Mouse (Mus musculus) lung, postnatal 4 days (tissue): ENCODE data around the gene Dpysl4.

Source experiments
- DNase-seq, 2 experiments: peaks; one replicate each; pipeline ENCODE4 v3.0.0; 2021

Dpysl4 gene

DNA sequence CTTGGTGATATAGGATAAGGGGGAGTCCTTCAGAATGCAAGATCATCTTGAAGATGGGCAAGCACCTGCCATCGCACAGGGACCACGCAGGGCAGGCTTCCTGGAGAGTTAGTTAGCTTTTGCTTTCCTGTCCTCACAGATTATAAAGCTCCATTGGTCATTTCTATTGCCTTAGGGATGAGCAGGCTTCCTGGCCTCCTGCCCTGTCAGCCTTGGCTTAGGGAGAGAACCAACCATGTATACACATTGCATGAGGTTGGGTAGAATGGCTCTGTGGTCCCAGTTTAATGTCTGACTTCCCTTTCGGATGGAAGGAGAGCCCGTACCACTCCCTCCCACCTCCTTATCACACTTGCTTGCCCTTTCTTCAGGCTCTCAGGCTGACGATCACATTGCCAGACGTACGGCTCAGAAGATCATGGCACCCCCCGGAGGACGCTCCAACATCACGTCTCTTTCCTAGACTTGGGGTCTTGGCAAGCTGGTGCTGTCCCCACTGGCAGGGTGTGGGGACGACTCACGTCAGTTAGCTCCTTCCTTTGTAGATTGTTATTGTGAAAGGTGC is 14.8 kb downstream of the Dpysl4 start:
- DNase-seq, result no peak

DNA sequence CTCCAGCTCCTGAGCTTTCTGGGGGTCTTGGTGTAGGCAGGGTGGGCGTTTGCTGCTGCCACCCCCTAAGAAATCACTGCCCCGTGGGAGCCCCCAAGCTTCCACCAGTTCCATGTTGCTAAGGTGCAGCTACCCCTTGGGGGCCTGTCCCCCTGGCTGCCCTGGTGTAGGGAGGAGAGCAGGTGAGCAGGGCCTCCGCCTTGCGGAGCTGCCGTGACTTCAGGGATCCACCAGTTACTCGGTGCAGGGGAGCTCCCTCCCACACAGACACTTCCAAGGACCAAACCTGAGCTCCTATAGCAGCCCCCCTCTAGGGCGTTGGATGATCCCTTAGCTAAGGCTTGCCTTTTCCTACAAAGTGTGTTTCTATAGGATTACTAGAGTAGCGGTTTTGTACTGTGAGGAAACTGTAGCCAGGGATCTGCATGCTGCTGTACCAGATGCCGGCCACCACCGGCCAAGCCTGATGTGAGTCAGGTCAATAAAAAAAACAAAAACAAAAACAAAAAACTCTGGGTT is 15.5 kb downstream of the Dpysl4 start:
- no peak for DNase-seq

GRCm38 (mm10) chr7:139101826-139102225 is 16.0 kb downstream of the Dpysl4 start:
- no peak for DNase-seq

GRCm38 (mm10) chr7:139103960-139104381 is 18.2 kb downstream of the Dpysl4 start:
- DNase-seq, result no peak

DNA sequence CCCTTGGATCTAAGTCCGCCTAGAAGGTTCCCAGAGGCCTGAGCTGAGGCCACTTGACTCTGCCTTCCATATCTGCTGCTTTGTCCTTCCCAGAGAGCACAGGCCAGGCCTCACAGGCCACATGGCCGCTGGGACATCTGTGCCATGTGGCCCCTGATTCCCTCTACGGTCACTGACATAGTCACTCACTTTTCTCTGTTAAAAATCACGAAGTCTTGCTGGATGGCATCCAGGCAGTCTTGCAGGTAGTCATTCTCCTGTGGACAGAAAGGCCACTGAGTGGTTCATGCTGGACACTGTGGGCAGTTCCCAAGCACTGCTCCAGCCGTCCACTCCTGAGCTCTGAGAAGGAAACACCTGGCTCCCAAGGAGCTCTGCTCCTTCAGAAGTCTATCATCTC is 19.3 kb downstream of the Dpysl4 start:
- DNase-seq, result no peak

GRCm38 (mm10) chr7:139105705-139106104 is 19.9 kb downstream of the Dpysl4 start:
- no peak for DNase-seq

- DNase-seq, result peak in 1 of 2 experiments; percentile 11
Measured at GRCm38 (mm10) chr7:139107908-139108650, 22.3 kb downstream of the Dpysl4 start.

DNA sequence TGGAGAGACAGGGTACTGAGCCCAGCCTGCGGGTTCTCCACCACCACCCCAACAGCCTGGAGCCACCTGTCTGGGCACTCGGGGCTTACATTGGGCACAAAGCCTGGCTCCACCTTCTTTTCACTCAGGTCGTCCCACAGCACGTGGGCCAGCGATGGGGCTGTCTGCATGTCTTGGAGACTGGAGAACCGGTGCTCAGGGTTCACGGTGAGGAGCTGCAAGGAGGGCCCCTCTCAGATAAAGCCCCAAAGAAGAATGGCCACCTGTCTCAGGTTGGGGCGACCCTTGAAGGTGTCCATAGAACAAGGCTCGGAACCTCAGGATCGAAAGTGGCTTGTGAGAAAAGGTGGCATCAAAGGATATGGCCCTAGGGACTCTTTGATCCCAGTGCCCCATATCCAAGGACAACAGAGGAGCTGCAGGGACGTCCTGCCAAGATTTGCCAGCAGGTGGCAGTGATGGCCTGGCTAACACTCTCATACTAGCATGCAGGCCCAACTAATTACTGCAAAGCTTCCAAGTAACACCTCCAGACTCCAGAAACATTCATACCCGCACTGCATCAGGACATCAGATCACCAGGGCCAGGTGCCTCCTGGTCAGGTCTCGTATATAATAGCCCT is 33.5 kb downstream of the Dpysl4 start:
- DNase-seq, result peak; percentile 76 to 84

DNA sequence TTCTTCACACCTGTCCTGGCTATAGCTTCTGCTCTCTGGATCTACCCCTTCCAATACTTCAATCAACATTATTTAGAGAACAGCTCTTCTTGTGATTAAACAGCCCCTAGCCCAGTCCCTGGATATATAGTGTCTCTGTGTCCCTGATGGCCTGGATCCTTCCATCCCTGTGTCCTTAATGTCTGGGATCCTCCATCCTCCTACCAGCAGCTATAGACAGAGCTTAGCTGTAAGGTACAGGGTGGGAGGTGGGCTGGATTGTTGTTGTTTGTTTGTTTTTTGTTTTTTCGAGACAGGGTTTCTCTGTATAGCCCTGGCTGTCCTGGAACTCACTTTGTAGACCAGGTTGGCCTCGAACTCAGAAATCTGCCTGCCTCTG is 34.0 kb downstream of the Dpysl4 start:
- no peak for DNase-seq

GRCm38 (mm10) chr7:139125881-139126280 is 40.1 kb downstream of the Dpysl4 start:
- no peak for DNase-seq

DNA sequence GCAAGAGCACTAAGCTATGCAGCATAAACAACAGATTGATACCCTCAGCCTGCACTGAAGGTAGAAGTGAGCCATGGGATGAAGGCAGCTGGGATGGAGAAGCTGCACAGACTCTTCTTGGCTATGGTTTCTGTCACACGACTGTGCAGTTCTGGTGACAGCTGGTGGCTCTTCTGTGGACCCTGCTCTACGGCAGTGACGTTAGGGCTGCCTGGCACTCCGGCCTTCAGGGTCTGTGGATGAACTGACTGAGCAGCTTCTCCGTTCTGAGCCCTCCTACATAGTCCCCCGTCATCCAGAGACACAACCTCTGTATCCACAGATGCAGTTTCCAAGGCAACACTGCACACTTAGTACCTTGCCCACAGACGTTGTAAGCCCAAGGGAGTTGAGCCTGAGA is 40.7 kb downstream of the Dpysl4 start:
- no peak for DNase-seq

- no peak for DNase-seq
Measured at GRCm38 (mm10) chr7:139128994-139129393, 43.2 kb downstream of the Dpysl4 start.

- no peak for DNase-seq
Measured at GRCm38 (mm10) chr7:139130361-139130760, 44.6 kb downstream of the Dpysl4 start.

DNA sequence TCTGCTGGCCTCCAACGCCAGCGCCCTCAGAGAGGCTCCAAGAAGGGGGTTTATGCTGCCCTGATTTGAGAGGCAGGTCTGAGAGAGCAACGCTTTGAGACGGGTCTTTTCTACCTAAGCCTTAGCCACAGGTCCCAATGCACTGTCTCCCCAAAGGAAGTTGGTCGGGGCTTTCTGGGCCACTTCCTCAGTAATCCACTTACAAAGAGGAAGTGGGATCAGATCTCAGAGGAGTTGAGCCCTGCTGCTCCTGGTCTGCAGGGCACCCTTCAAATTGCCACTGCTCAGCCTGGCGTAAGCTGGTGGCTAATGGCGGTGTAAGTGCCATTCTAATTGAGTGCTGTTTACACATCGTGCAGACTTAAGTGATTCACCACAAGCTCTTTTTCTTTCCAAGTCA is 45.7 kb downstream of the Dpysl4 start:
- no peak for DNase-seq

- peak; percentile 61 to 71 for DNase-seq
Measured at GRCm38 (mm10) chr7:139133446-139133845, 47.6 kb downstream of the Dpysl4 start.

- no peak for DNase-seq
Measured at GRCm38 (mm10) chr7:139135236-139135635, 49.4 kb downstream of the Dpysl4 start.

GRCm38 (mm10) chr7:139136906-139137491 is 51.2 kb downstream of the Dpysl4 start:
- no peak for DNase-seq

DNA sequence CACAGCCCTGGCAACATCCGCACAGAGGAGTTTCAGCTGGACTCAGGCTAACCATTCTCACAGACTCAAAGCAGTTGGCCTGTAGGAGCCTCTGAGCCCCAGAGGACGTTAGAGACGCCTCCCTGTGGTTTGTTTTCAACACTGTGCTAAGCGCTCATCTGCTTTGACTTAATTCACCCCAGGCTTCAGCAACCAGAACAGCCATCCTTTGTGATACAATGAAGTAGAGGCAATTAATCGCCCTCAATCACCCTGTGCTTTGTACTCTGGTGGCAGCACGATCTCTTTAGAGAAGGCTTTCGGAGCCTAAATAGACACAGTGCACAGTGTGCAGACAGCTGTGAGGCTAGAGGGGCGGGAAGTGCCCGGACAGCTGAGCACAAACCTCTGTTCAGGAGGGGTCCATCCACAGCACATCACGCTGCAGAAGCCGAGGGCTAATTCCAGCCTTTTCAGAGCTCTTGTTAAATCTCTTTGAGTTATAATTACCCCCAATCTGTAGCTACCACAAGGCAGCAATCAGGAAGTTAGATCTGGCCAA is 54.2 kb downstream of the Dpysl4 start:
- no peak for DNase-seq

GRCm38 (mm10) chr7:139143785-139144184 is 58.0 kb downstream of the Dpysl4 start:
- no peak for DNase-seq

GRCm38 (mm10) chr7:139145891-139146290 is 60.1 kb downstream of the Dpysl4 start:
- no peak for DNase-seq

GRCm38 (mm10) chr7:139147360-139147759 is 61.6 kb downstream of the Dpysl4 start:
- peak; percentile 18 to 42 for DNase-seq

GRCm38 (mm10) chr7:139149373-139149772 is 63.6 kb downstream of the Dpysl4 start:
- no peak for DNase-seq

DNA sequence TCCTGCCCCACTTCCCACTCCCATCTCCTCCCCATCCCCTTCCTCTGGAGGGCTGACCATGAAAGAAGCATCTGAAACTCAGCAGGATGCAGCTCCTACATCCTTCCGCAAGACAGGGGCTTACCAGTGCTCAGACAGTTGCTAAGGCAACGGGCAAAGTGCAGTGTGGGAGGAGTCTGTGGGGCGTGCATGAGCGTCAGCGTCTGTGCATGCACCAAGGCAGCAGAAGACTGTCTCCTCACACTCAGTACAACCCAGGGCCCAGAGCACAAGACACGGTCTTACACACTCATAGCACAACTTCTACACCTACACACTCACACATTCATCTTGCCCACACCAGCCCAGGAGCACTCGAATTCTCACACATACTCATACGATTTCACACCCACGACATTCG is 65.3 kb downstream of the Dpysl4 start:
- peak in 1 of 2 experiments; percentile 34 for DNase-seq
